9 mouse cellular contexts compared by ENCODE assay signal in genomic region chr13:102533784-102534183, GRCm38 (mm10).
DNase-seq lines count a peak whose midpoint lies in the region; ATAC-seq lines count a peak whose summit lies in the region.
"Had no signal": no experiment of that assay in that cellular context is flagged by ENCODE, and none has a peak within 500 bp of the region (broad histone marks: within the 10 kb centered on the region; RNA-seq: fewer than 3 reads in every experiment).

No protein-coding gene starts in this region.

- WGBS in heart, embryonic 12.5 days = 46% methylated on average over 4 of the region's 4 CpGs
- 8% methylated on average over 4 of the region's 4 CpGs for WGBS in hindbrain, embryonic 12.5 days

- H3K27ac ChIP-seq in heart, embryonic 12.5 days (ENCODE audit: poor library complexity, severe bottlenecking) = no peak overlapping the region
- H3K27ac ChIP-seq in hindbrain, embryonic 12.5 days = no peak overlapping the region
- H3K27ac ChIP-seq: limb, embryonic 13.5 days had no signal

- intact Hi-C loops in left cerebral cortex, postnatal 14 days (cut with DNase I) = no loop called here

- peak; percentile 94 for DNase-seq in heart, adult 11 months
- peak; percentile 35 for DNase-seq in embryo, embryonic 10.5 days (ENCODE audit: low spot score)
- peak; percentile 64 to 67 for DNase-seq in left cerebral cortex, postnatal 14 days (ENCODE audit: low spot score in 2 of 2)
- DNase-seq in right cerebral cortex, postnatal 25 days = peak; percentile 66
- DNase-seq in ovary, postnatal 10 days (ENCODE audit: low spot score) = no peak
- no peak for DNase-seq in urinary bladder, adult 2 months (ENCODE audit: low spot score)

- H3K4me3 ChIP-seq in heart, embryonic 12.5 days = no peak overlapping the region
- no peak overlapping the region for H3K4me3 ChIP-seq in hindbrain, embryonic 12.5 days
- H3K4me3 ChIP-seq: limb, embryonic 13.5 days had no signal

- H3K27me3 ChIP-seq in heart, embryonic 12.5 days (replicated peaks) = no peaks in the 10 kb centered on the region
- H3K27me3 ChIP-seq in hindbrain, embryonic 12.5 days = peaks cover 3% of the 10 kb centered on the region; the same call in 1 of the 2 replicates

- ATAC-seq in heart, embryonic 12.5 days (ENCODE audit: insufficient number of reproducible peaks, low FRiP score) = no peak
- ATAC-seq in hindbrain, embryonic 12.5 days (ENCODE audit: low FRiP score) = 0 out of 2 replicates have a peak, but pooled peaks have one; percentile 54

- no peaks in the 10 kb centered on the region for H3K36me3 ChIP-seq in heart, embryonic 12.5 days
- H3K36me3 ChIP-seq in hindbrain, embryonic 12.5 days = no peaks in the 10 kb centered on the region
- H3K36me3 ChIP-seq: limb, embryonic 13.5 days had no signal

- H3K9me3 ChIP-seq in heart, embryonic 12.5 days (replicated peaks) = no peaks in the 10 kb centered on the region
- no peaks in the 10 kb centered on the region for H3K9me3 ChIP-seq in hindbrain, embryonic 12.5 days (replicated peaks)
- H3K9me3 ChIP-seq: limb, embryonic 13.5 days had no signal

- H3K4me1 ChIP-seq in heart, embryonic 12.5 days (replicated peaks) = peaks cover 7% of the 10 kb centered on the region
- peaks cover 19% of the 10 kb centered on the region for H3K4me1 ChIP-seq in hindbrain, embryonic 12.5 days

- H3K9ac ChIP-seq in heart, embryonic 12.5 days = no peak overlapping the region
- no peak overlapping the region for H3K9ac ChIP-seq in hindbrain, embryonic 12.5 days
- H3K9ac ChIP-seq: limb, embryonic 13.5 days had no signal

- no peak overlapping the region for H3K4me2 ChIP-seq in heart, embryonic 12.5 days
- H3K4me2 ChIP-seq in hindbrain, embryonic 12.5 days (replicated peaks) = no peak overlapping the region
- H3K4me2 ChIP-seq: limb, embryonic 13.5 days had no signal

Comparison
In these comparisons a context has a peak if more than half of its experiments do, and no peak if none do; other contexts are left out.
1. DNase-seq: peak in heart, adult 11 months (single experiment), embryo, embryonic 10.5 days (single experiment), left cerebral cortex, postnatal 14 days (2 of 2) and right cerebral cortex, postnatal 25 days (single experiment); none in ovary, postnatal 10 days (single experiment) and urinary bladder, adult 2 months (single experiment).